Mouse (Mus musculus) G1E (cell line): Measurements from ENCODE around the gene Fam69a.

Experiments used
- CTCF ChIP-seq: IDR thresholded peaks from 2 replicates; pipeline ENCODE4 v1.5.1; 2012; ENCODE audit warnings: low read depth, low read length, inconsistent platforms, mixed read lengths
- TAL1 ChIP-seq: conservative IDR thresholded peaks from 2 replicates; pipeline ENCODE4 v1.6.1; 2012; ENCODE audit warnings: low read depth, low read length, inconsistent platforms, mixed read lengths

- TF ChIP-seq TAL1 (no peak), CTCF (no peak)
Observed at GRCm38 (mm10) chr5:108015422-108015821, 28.5 kb upstream of the Fam69a start.
